Mouse (Mus musculus) lung, postnatal 0 days (tissue): ENCODE measurements around the gene Srpr. TPM values are rescaled to one million over a fixed set of nuclear protein-coding genes. Genes with fewer than 3 reads are reported as not detected.

Source experiments
- ATAC-seq: fragments of 200-750 bp; cut with Nextera tagmentation; 2 replicates; pipeline ENCODE4 v1.8.0; 2017; ENCODE audit warnings: moderate library complexity
- DNase-seq: peaks from one replicate; pipeline ENCODE4 v3.0.0-alpha.2; 2016; ENCODE audit warnings: low spot score
- H3K27ac ChIP-seq: fragments of 300-500 bp; sonication (generic); 2 replicates; pipeline ENCODE4 v1.5.1; 2014; ENCODE audit warnings: antibody characterized with exemption, mild to moderate bottlenecking, low read length, mixed read lengths
- H3K27me3 ChIP-seq: fragments of 300-500 bp; sonication (generic); replicated peaks from 2 replicates; pipeline ENCODE4 v1.6.1; 2014; ENCODE audit warnings: low read length, mixed read lengths; ENCODE audit not compliant: insufficient read depth
- H3K36me3 ChIP-seq: fragments of 300-500 bp; sonication (generic); 2 replicates; pipeline ENCODE4 v1.6.1; 2014; ENCODE audit warnings: low read length, mixed read lengths; ENCODE audit not compliant: insufficient read depth
- H3K4me1 ChIP-seq: fragments of 300-500 bp; sonication (generic); 2 replicates; pipeline ENCODE4 v1.6.1; 2014; ENCODE audit warnings: antibody characterized with exemption, low read depth, low read length, mixed read lengths; ENCODE audit not compliant: insufficient read depth
- H3K4me2 ChIP-seq: fragments of 300-500 bp; sonication (generic); replicated peaks from 2 replicates; pipeline ENCODE4 v1.6.1; 2014; ENCODE audit warnings: low read depth, mild to moderate bottlenecking, low read length, moderate library complexity, mixed read lengths
- H3K4me3 ChIP-seq: fragments of 300-500 bp; sonication (generic); 2 replicates; pipeline ENCODE4 v1.5.1; 2014; ENCODE audit warnings: low read depth, low read length
- H3K9ac ChIP-seq: fragments of 300-500 bp; sonication (generic); replicated peaks from 2 replicates; pipeline ENCODE4 v1.6.1; 2014; ENCODE audit warnings: low read depth, mild to moderate bottlenecking
- H3K9me3 ChIP-seq: fragments of 300-500 bp; sonication (generic); 2 replicates; pipeline ENCODE4 v1.6.1; 2016; ENCODE audit warnings: low read length, mixed read lengths
- CTCF ChIP-seq: IDR thresholded peaks from 2 replicates; pipeline ENCODE4 v1.5.1; 2016; ENCODE audit warnings: antibody characterized with exemption, mild to moderate bottlenecking
- EP300 ChIP-seq: IDR thresholded peaks from 2 replicates; pipeline ENCODE4 v1.6.1; 2016; ENCODE audit warnings: antibody characterized with exemption, mild to moderate bottlenecking, control low read depth
- WGBS: fragments of 180-500 bp; shearing (Covaris S2); extraction: QIAGEN DNeasy Blood & Tissue Kit; methylation state at CpG from one replicate; pipeline ENCODE4 v1.1.7; 2014; 5-methylcytosine and 5-hydroxymethylcytosine counted together
- polyA plus RNA-seq: library from polyadenylated mRNA; unstranded; fragments of >200 nt; fragmentation: Nextera tagmentation; extraction: Ambion mirVana; gene quantifications from 2 replicates; pipeline ENCODE4 v1.2.1, GENCODE M21; 2015

Srpr gene
- 125 and 130 TPM in 2 replicates for polyA plus RNA-seq

DNA sequence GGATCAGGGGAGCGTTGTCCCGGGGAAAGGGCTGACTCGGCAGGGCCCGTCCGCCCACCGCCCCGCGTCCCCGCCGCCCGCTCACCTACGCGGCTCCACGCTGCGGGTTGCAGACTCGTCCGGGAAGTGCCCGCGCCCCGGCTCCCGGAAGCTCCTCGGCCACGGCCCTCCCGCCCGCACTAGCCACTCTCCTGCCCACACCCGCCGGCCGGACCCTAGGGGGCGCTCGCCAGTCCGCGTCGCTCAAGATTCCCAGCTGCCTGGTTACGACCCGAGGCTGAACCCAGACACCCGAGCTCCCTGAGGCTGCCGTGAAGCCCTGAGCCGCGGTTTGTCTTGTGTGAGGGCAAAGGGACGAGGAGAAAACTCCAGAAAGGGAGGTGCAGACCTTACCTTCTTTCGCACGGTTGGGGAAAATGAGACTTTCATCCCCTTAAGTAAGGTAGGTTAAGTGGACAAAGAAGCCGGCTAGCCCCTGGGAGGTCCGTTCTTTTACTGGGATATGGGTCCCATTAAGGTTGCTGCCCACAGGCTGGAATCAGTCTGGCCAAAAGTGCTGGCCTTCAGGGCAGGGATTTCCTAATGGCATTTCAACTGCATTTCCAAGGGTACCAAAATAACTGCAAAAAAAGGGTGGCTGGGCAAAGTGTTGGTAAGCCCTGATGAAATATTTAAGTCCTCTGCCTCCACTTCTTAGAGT, at the start of gene Srpr, which contains the start of gene Tirap:
TSS of gene Srpr (plus strand) at position 404 of the 700 bp plus-strand sequence.
TSS of gene Tirap (minus strand) at position 520 of the 700 bp plus-strand sequence.
- ATAC-seq: peak; percentile 98
- peak within 1 kb of the TSS; percentile 71 for H3K27ac ChIP-seq
- no peaks in the 10 kb centered on the region for H3K36me3 ChIP-seq
- peak; percentile 93 for DNase-seq
- H3K9me3 ChIP-seq: no peaks in the 10 kb centered on the region
- H3K4me2 ChIP-seq: peak within 1 kb of the TSS; percentile 79
- H3K4me1 ChIP-seq: peaks cover 9% of the 10 kb centered on the region; the same call in 1 of the 2 replicates
- WGBS: 4% methylated on average over 34 of the region's 44 CpGs
- no peaks in the 10 kb centered on the region for H3K27me3 ChIP-seq
- peak within 1 kb of the TSS; percentile 72 for H3K9ac ChIP-seq
- TF ChIP-seq CTCF: peak; percentile 92
- no peak for TF ChIP-seq EP300
- peak within 1 kb of the TSS; percentile 68 for H3K4me3 ChIP-seq

DNA sequence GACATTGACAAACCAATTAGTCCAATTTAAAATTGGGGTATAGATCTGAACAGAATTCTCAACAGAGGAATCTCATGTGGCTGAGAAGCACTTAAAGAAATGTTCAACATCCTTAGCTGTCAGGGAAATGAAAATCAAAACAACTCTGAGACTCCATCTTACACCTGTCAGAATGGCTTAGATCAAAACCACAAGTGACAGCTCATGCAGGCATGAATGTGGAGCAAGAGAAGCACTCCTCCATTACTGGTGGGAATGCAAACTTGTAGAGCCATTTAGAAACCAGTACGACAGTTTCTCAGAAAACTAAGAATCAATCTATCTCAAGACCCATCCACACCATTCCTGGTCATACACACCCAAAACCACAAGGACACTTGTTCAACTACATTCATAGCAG, 47.1 kb upstream of the Srpr start:
- no peaks in the 10 kb centered on the region for H3K36me3 ChIP-seq
- ATAC-seq (no peak), DNase-seq (no peak)
- no peak for TF ChIP-seq CTCF
- TF ChIP-seq EP300: no peak
- H3K27me3 ChIP-seq: no peaks in the 10 kb centered on the region
- no peak overlapping the region for H3K4me3 ChIP-seq
- WGBS: 61% methylated on average over 1 of the region's 1 CpGs
- peaks cover 2% of the 10 kb centered on the region; the same call in 1 of the 2 replicates for H3K4me1 ChIP-seq
- no peak overlapping the region for H3K4me2 ChIP-seq
- H3K9me3 ChIP-seq: no peaks in the 10 kb centered on the region
- H3K9ac ChIP-seq: no peak overlapping the region
- H3K27ac ChIP-seq: no peak overlapping the region

DNA sequence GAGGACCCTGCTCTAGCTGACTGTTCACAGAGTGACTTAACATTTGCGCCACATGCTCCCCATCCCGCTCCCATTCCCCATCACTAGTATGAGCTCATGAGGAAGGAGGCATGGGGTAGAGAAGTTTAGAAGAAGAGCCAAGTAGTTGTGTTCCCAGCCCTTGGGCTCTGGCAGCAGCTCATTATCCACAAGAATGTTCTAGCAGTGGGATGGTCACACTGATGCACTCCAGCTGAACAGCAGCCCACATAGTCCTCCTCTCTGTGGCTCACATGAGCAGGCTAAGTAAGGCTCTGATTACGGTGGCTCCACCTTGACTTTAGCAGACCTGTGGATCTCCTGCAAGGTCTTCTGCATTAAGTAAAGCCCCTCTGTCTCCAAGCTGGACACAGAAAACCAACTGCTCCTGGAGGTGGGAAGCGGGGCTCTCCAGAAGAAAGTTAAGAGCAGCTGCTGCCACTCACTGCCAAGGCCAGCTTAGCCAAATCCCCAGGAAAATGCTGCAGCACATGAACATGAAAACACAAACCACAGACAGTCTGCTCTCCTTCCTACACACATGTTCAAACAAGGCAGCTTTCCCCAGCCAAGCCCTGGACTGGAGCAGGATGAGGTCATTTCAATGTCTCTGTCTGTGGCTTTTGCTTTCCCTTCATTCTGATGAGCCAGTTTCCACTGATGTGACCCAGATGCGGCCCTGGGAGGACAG, 43.8 kb upstream of the Srpr start:
- Histone ChIP-seq H3K36me3 (no peaks in the 10 kb centered on the region), H3K4me2 (no peak overlapping the region), H3K9ac (no peak overlapping the region), H3K4me1 (peaks cover 2% of the 10 kb centered on the region; the same call in 1 of the 2 replicates), H3K27me3 (no peaks in the 10 kb centered on the region), H3K9me3 (no peaks in the 10 kb centered on the region), H3K4me3 (no peak overlapping the region), H3K27ac (peak overlapping the region; percentile 85)
- ATAC-seq (peak; percentile 90), DNase-seq (peak; percentile 89)
- TF ChIP-seq CTCF: no peak
- no peak for TF ChIP-seq EP300
- 70% methylated on average over 5 of the region's 5 CpGs for WGBS

DNA sequence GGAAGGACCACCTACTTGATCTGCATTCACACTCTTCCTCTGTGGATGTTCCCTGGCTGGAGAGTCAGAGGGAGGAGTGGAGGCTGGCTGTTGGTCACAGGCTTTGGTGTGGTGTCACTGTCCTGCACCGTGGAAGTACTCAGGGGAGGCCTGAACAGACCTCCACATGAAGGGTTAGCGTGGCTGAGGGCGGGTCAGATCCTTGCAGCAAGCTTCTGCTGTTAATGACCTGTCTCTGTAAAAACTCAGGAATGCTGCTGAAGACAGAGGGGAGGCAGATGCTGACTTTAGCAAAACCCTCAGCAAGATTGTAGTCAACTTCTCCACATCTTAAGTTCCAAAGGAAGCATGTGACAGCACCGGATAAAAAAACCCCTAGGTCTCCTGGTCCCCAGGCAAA, 43.1 kb upstream of the Srpr start:
- H3K9me3 ChIP-seq: no peaks in the 10 kb centered on the region
- no peak overlapping the region for H3K4me3 ChIP-seq
- peak overlapping the region; percentile 85 for H3K27ac ChIP-seq
- WGBS: 55% methylated on average over 4 of the region's 4 CpGs
- no peaks in the 10 kb centered on the region for H3K27me3 ChIP-seq
- TF ChIP-seq EP300 (no peak), CTCF (no peak)
- H3K4me1 ChIP-seq: peaks cover 2% of the 10 kb centered on the region; the same call in 1 of the 2 replicates
- no peak overlapping the region for H3K4me2 ChIP-seq
- DNase-seq: peak; percentile 53
- ATAC-seq: peak; percentile 30
- no peaks in the 10 kb centered on the region for H3K36me3 ChIP-seq
- H3K9ac ChIP-seq: no peak overlapping the region

DNA sequence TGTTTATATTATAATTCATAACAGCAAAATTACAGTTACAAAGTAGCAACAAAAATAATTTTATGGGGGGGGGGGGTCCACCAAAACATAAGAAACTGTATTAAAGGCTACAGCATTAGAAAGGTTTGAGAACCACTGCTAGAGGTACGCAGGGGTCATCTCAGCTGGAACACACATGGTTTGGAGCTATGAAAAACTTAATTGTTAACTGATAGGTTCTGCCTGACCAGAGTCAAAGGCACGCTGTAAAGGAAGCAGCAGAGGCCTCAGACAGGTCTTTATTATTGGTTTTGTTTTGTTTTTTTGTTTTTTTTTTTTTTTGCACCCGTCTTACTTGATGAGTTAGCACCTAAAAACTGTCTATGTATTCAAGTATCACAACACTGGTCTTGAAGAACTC, 41.5 kb upstream of the Srpr start:
- Histone ChIP-seq H3K9me3 (no peaks in the 10 kb centered on the region), H3K36me3 (no peaks in the 10 kb centered on the region), H3K9ac (no peak overlapping the region), H3K27me3 (no peaks in the 10 kb centered on the region), H3K4me3 (no peak overlapping the region), H3K27ac (no peak overlapping the region), H3K4me2 (no peak overlapping the region), H3K4me1 (peaks cover 2% of the 10 kb centered on the region; the same call in 1 of the 2 replicates)
- no peak for DNase-seq
- TF ChIP-seq EP300 (no peak), CTCF (no peak)
- ATAC-seq: no peak
- WGBS: 84% methylated on average over 3 of the region's 3 CpGs

DNA sequence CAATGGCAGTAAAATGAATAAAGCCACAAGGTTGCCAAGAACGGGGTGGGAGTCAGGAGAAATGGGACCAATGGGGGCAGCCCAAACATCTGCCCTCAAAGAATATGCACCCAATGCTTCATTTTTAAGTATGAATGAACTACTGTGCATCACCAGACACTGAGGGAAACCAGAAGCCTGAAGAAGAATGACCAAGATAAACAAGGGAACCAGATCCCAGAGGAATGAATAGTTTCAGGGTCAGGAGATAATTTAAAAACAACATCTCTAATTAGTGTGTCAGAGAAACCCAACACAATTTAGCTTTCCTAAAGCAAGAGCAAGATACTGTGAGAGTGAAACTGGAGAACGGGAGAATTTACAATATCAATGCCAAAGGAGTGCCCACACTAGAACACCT, 39.3 kb upstream of the Srpr start:
- ATAC-seq: no peak
- no peaks in the 10 kb centered on the region for H3K36me3 ChIP-seq
- H3K27ac ChIP-seq: no peak overlapping the region
- no peak for TF ChIP-seq EP300
- no peak for TF ChIP-seq CTCF
- H3K4me2 ChIP-seq: no peak overlapping the region
- no peak overlapping the region for H3K4me3 ChIP-seq
- H3K9me3 ChIP-seq: no peaks in the 10 kb centered on the region
- no peak overlapping the region for H3K9ac ChIP-seq
- no peaks in the 10 kb centered on the region for H3K27me3 ChIP-seq
- no peak for DNase-seq
- H3K4me1 ChIP-seq: no peaks in the 10 kb centered on the region; the same call in 1 of the 2 replicates
- 79% methylated on average over 2 of the region's 2 CpGs for WGBS
